Mouse (Mus musculus): ENCODE data around the gene Setd1a. TPM values are rescaled to one million over a fixed set of nuclear protein-coding genes. Genes with fewer than 3 reads are reported as not detected.

The Setd1a gene
- polyA plus RNA-seq, 1 experiment from 2014 or later: 22.0 TPM

GRCm38 (mm10) chr7:127746494-127747491 is 29.7 kb upstream of the Setd1a start:
- peak; percentile 1; the same call in 1 of the 2 replicates for ATAC-seq (replicated peaks; ENCODE audit: insufficient number of reproducible peaks, low FRiP score, low TSS enrichment, low read depth)
- peak overlapping the region; percentile 95 for H3K27ac ChIP-seq (replicated peaks; ENCODE audit: low read depth, low read length)
- peak overlapping the region; percentile 59 for H3K4me2 ChIP-seq (ENCODE audit: low read depth, low read length)
- no peaks in the 10 kb centered on the region for H3K9me3 ChIP-seq (replicated peaks; ENCODE audit: control insufficient read depth, low read length)
- H3K4me3 ChIP-seq (ENCODE audit: low read depth, low read length): peak overlapping the region; percentile 88
- no peaks in the 10 kb centered on the region for H3K27me3 ChIP-seq (ENCODE audit: control insufficient read depth, insufficient read depth, low read length)
- peaks cover 18% of the 10 kb centered on the region for H3K36me3 ChIP-seq (replicated peaks; ENCODE audit: control insufficient read depth, insufficient read depth, low read depth, low read length)
- H3K4me1 ChIP-seq (ENCODE audit: control insufficient read depth, insufficient read depth, low read length): no peaks in the 10 kb centered on the region
- peak; percentile 66 for DNase-seq (ENCODE audit: low spot score)
- H3K9ac ChIP-seq (replicated peaks; ENCODE audit: low read length): peak overlapping the region; percentile 90
- 0% methylated on average over 27 of the region's 62 CpGs for WGBS

GRCm38 (mm10) chr7:127747559-127748234 is 28.8 kb upstream of the Setd1a start:
- no peaks in the 10 kb centered on the region for H3K9me3 ChIP-seq (replicated peaks; ENCODE audit: control insufficient read depth, low read length)
- 29% methylated on average over 6 of the region's 6 CpGs for WGBS
- DNase-seq (ENCODE audit: low spot score) (no peak), ATAC-seq (replicated peaks; ENCODE audit: insufficient number of reproducible peaks, low FRiP score, low TSS enrichment, low read depth) (no peak)
- H3K4me1 ChIP-seq (ENCODE audit: control insufficient read depth, insufficient read depth, low read length): no peaks in the 10 kb centered on the region
- peaks cover 23% of the 10 kb centered on the region for H3K36me3 ChIP-seq (replicated peaks; ENCODE audit: control insufficient read depth, insufficient read depth, low read depth, low read length)
- no peaks in the 10 kb centered on the region for H3K27me3 ChIP-seq (ENCODE audit: control insufficient read depth, insufficient read depth, low read length)
- H3K4me3 ChIP-seq (ENCODE audit: low read depth, low read length): peak overlapping the region; percentile 88
- H3K9ac ChIP-seq (replicated peaks; ENCODE audit: low read length): peak overlapping the region; percentile 90
- H3K4me2 ChIP-seq (ENCODE audit: low read depth, low read length): peak overlapping the region; percentile 59
- peak overlapping the region; percentile 95 for H3K27ac ChIP-seq (replicated peaks; ENCODE audit: low read depth, low read length)

- H3K4me3 ChIP-seq (ENCODE audit: low read depth, low read length): no peak overlapping the region
- peaks cover 23% of the 10 kb centered on the region for H3K36me3 ChIP-seq (replicated peaks; ENCODE audit: control insufficient read depth, insufficient read depth, low read depth, low read length)
- ATAC-seq (replicated peaks; ENCODE audit: insufficient number of reproducible peaks, low FRiP score, low TSS enrichment, low read depth): no peak
- H3K27me3 ChIP-seq (ENCODE audit: control insufficient read depth, insufficient read depth, low read length): no peaks in the 10 kb centered on the region
- no peak overlapping the region for H3K27ac ChIP-seq (replicated peaks; ENCODE audit: low read depth, low read length)
- no peaks in the 10 kb centered on the region for H3K9me3 ChIP-seq (replicated peaks; ENCODE audit: control insufficient read depth, low read length)
- peak overlapping the region; percentile 59; the same call in 1 of the 2 replicates for H3K4me2 ChIP-seq (ENCODE audit: low read depth, low read length)
- H3K4me1 ChIP-seq (ENCODE audit: control insufficient read depth, insufficient read depth, low read length): no peaks in the 10 kb centered on the region
- no peak overlapping the region for H3K9ac ChIP-seq (replicated peaks; ENCODE audit: low read length)
- 93% methylated on average over 28 of the region's 28 CpGs for WGBS
- no peak for DNase-seq (ENCODE audit: low spot score)
Observed at GRCm38 (mm10) chr7:127748235-127748560, 28.3 kb upstream of the Setd1a start.

GRCm38 (mm10) chr7:127750131-127751127 is 26.0 kb upstream of the Setd1a start:
- no peak overlapping the region for H3K4me2 ChIP-seq (ENCODE audit: low read depth, low read length)
- H3K9me3 ChIP-seq (replicated peaks; ENCODE audit: control insufficient read depth, low read length): no peaks in the 10 kb centered on the region
- H3K4me3 ChIP-seq (ENCODE audit: low read depth, low read length): no peak overlapping the region
- H3K36me3 ChIP-seq (replicated peaks; ENCODE audit: control insufficient read depth, insufficient read depth, low read depth, low read length): peaks cover 31% of the 10 kb centered on the region
- H3K27ac ChIP-seq (replicated peaks; ENCODE audit: low read depth, low read length): no peak overlapping the region
- H3K27me3 ChIP-seq (ENCODE audit: control insufficient read depth, insufficient read depth, low read length): no peaks in the 10 kb centered on the region
- 85% methylated on average over 19 of the region's 19 CpGs for WGBS
- H3K9ac ChIP-seq (replicated peaks; ENCODE audit: low read length): no peak overlapping the region
- ATAC-seq (replicated peaks; ENCODE audit: insufficient number of reproducible peaks, low FRiP score, low TSS enrichment, low read depth) (no peak), DNase-seq (ENCODE audit: low spot score) (peak; percentile 37)
- H3K4me1 ChIP-seq (ENCODE audit: control insufficient read depth, insufficient read depth, low read length): no peaks in the 10 kb centered on the region

- H3K4me1 ChIP-seq (ENCODE audit: control insufficient read depth, insufficient read depth, low read length): no peaks in the 10 kb centered on the region
- peaks cover 33% of the 10 kb centered on the region for H3K36me3 ChIP-seq (replicated peaks; ENCODE audit: control insufficient read depth, insufficient read depth, low read depth, low read length)
- H3K4me2 ChIP-seq (ENCODE audit: low read depth, low read length): no peak overlapping the region
- no peak overlapping the region for H3K9ac ChIP-seq (replicated peaks; ENCODE audit: low read length)
- no peak overlapping the region for H3K4me3 ChIP-seq (ENCODE audit: low read depth, low read length)
- no peak overlapping the region for H3K27ac ChIP-seq (replicated peaks; ENCODE audit: low read depth, low read length)
- no peak for ATAC-seq (replicated peaks; ENCODE audit: insufficient number of reproducible peaks, low FRiP score, low TSS enrichment, low read depth)
- no peak for DNase-seq (ENCODE audit: low spot score)
- no peaks in the 10 kb centered on the region for H3K9me3 ChIP-seq (replicated peaks; ENCODE audit: control insufficient read depth, low read length)
- no peaks in the 10 kb centered on the region for H3K27me3 ChIP-seq (ENCODE audit: control insufficient read depth, insufficient read depth, low read length)
- WGBS: 89% methylated on average over 5 of the region's 5 CpGs
Observed at GRCm38 (mm10) chr7:127751619-127752018, 24.9 kb upstream of the Setd1a start.

GRCm38 (mm10) chr7:127752069-127752468 is 24.4 kb upstream of the Setd1a start:
- H3K4me1 ChIP-seq (ENCODE audit: control insufficient read depth, insufficient read depth, low read length): no peaks in the 10 kb centered on the region
- no peak overlapping the region for H3K9ac ChIP-seq (replicated peaks; ENCODE audit: low read length)
- no peak overlapping the region for H3K4me3 ChIP-seq (ENCODE audit: low read depth, low read length)
- no peaks in the 10 kb centered on the region for H3K9me3 ChIP-seq (replicated peaks; ENCODE audit: control insufficient read depth, low read length)
- ATAC-seq (replicated peaks; ENCODE audit: insufficient number of reproducible peaks, low FRiP score, low TSS enrichment, low read depth) (no peak), DNase-seq (ENCODE audit: low spot score) (no peak)
- H3K27ac ChIP-seq (replicated peaks; ENCODE audit: low read depth, low read length): no peak overlapping the region
- no peak overlapping the region for H3K4me2 ChIP-seq (ENCODE audit: low read depth, low read length)
- H3K36me3 ChIP-seq (replicated peaks; ENCODE audit: control insufficient read depth, insufficient read depth, low read depth, low read length): peaks cover 33% of the 10 kb centered on the region
- H3K27me3 ChIP-seq (ENCODE audit: control insufficient read depth, insufficient read depth, low read length): no peaks in the 10 kb centered on the region
- 94% methylated on average over 27 of the region's 27 CpGs for WGBS

- H3K4me2 ChIP-seq (ENCODE audit: low read depth, low read length): no peak overlapping the region
- no peaks in the 10 kb centered on the region for H3K27me3 ChIP-seq (ENCODE audit: control insufficient read depth, insufficient read depth, low read length)
- WGBS: 70% methylated on average over 5 of the region's 5 CpGs
- H3K9me3 ChIP-seq (replicated peaks; ENCODE audit: control insufficient read depth, low read length): no peaks in the 10 kb centered on the region
- DNase-seq (ENCODE audit: low spot score) (no peak), ATAC-seq (replicated peaks; ENCODE audit: insufficient number of reproducible peaks, low FRiP score, low TSS enrichment, low read depth) (no peak)
- no peaks in the 10 kb centered on the region for H3K4me1 ChIP-seq (ENCODE audit: control insufficient read depth, insufficient read depth, low read length)
- H3K9ac ChIP-seq (replicated peaks; ENCODE audit: low read length): no peak overlapping the region
- no peak overlapping the region for H3K27ac ChIP-seq (replicated peaks; ENCODE audit: low read depth, low read length)
- H3K36me3 ChIP-seq (replicated peaks; ENCODE audit: control insufficient read depth, insufficient read depth, low read depth, low read length): peaks cover 33% of the 10 kb centered on the region
- no peak overlapping the region for H3K4me3 ChIP-seq (ENCODE audit: low read depth, low read length)
Observed at GRCm38 (mm10) chr7:127753158-127753557, 23.3 kb upstream of the Setd1a start.

All from embryonic facial prominence, embryonic 11.5 days (tissue).